Mouse (Mus musculus) adrenal gland, adult 18-20 months (tissue): ENCODE results near the gene Magi3. TPM values are rescaled to one million over a fixed set of nuclear protein-coding genes. Genes with fewer than 3 reads are reported as not detected.

ENCODE experiments used
- DNase-seq, 2 experiments: peaks; one replicate each; pipeline ENCODE4 v3.0.0; 2021 to 2022; ENCODE audit warnings: low spot score in 2 of 2
- total RNA-seq, 2 experiments: library from RNA; stranded (reverse); gene quantifications; 1 replicate in 1 of 2; 2 replicates in 1 of 2; pipeline ENCODE4 v1.2.3; 2021

The Magi3 gene
- total RNA-seq, 2 experiments from 2014 or later: 18.4 to 18.8 TPM

DNA sequence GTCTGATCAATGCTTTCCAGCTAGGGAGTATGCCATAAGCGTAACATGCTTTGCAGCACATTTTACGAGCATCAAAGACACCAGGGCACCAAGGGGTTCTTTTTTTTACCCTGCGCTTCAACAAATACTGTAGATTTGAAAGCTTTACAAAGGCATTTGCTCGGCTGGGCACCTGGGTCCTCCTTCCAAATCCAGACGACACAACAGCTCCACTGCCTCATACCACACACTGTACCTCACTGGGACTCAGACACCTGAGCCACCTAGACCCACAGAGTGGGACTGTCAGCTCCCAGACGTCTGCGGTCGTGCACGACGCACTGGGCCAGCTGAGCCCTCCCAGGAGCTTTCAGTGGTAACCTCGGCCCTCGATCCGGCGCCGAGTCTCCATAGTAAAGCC lies 1.2 kb downstream of the Magi3 start:
- DNase-seq: peak; percentile 26 to 29

GRCm38 (mm10) chr3:104189823-104190222 lies 30.4 kb downstream of the Magi3 start:
- no peak for DNase-seq

GRCm38 (mm10) chr3:104189234-104189633 lies 30.9 kb downstream of the Magi3 start:
- no peak for DNase-seq

DNA sequence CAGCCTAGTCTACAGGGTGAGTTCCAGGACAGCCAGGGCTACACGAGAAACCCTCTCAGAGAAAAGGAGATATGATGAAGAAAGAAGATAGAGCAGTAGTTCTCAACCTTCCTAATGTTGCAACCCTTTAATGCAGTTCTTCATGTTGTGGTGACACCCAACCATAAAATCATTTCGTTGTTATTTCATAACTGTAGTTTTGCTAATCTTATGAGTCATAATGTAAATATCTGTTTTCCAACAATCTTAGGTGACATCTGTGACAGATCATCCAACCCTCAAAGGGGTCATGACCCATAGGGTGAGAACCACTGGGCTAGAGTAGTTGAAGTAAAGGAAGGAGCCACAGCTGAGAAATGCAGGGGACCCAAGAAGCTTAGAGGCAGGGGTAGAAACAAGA lies 35.9 kb downstream of the Magi3 start:
- no peak for DNase-seq

DNA sequence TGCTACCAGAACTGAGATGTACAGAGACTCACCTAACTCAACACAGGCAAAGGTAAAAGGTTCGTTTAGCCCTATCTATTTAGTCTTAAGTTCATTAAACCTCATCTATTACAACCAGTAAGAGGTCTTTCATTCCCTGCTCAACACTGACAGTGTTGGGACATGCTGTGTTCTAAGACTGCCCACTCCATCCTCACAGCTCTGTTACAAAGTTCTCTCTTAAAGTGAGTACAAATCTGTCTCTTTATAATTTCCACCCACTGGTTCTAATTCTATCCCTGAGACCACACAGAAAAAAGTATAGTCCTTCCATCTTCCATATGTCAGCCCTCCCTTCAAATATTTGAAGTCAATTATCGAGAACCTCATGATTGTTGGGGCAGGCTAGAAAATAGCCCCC lies 36.5 kb downstream of the Magi3 start:
- DNase-seq: no peak

GRCm38 (mm10) chr3:104182711-104183110 lies 37.5 kb downstream of the Magi3 start:
- no peak for DNase-seq

GRCm38 (mm10) chr3:104161347-104161746 lies 58.8 kb downstream of the Magi3 start:
- no peak for DNase-seq

GRCm38 (mm10) chr3:104160603-104161002 lies 59.6 kb downstream of the Magi3 start:
- DNase-seq: no peak

- no peak for DNase-seq
Observed at GRCm38 (mm10) chr3:104150146-104150545, 70.0 kb downstream of the Magi3 start.

GRCm38 (mm10) chr3:104142376-104142775 lies 77.8 kb downstream of the Magi3 start:
- no peak for DNase-seq

DNA sequence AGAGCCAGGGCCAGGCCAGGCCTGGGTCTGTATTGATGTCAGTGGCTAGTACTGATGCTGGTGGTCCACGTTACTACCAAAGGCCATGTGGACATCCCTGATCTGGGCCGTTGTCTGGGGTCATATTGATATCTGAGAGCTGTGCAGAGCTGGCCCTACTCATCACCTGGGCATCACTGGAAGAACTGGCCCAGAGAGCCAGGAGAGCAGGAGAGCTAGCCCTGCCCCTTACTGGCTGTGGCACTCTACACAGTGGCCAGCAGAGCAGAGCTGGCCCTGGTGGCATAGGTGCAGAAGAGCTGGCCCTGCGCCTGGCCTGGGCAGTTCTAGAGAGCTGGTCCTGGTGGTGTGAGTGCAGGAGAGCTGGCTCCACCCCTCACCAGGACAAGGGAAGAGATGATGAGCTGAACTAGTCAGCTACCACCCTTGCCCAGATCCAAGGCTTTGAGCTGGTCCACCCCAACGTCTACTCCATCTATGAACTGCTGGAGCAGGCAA lies 81.2 kb downstream of the Magi3 start:
- DNase-seq: no peak

DNA sequence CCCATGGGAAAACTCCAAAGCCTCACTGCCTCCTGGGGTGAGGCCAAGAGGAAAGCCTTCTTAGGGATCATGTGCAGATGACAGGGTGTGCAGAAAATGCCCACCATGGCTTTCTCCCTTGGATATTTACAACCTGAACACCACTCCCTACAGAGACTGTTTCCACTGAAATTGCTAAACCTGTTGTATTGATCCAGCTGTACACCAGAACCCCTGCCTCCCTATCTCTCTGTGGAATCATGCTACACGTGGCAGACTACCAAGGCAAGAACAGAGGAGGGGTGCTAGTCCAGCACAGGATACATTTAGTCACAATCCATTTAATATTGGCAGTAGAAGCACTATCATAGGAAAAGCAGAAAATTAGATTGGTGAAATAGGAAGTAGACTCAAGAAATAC lies 94.5 kb downstream of the Magi3 start:
- DNase-seq: no peak

DNA sequence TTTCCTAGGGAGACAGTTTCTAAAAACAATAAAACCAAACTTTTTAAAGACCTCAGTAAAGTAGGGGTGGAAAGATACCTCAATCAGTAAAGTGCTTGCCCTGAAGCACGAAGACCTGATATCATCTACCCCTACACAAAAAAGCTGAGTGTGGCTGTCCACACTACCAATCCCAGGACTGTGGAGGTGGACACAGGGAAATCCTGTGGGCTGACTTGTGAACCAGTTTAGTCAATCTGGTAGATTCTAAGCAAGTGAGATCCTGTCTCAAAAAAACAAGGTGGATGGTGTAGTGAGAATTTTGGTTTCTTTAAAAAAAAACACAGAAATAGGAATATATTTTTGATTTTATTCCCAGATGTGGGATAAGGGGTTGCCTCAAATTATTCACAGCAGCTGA lies 96.3 kb downstream of the Magi3 start:
- no peak for DNase-seq

DNA sequence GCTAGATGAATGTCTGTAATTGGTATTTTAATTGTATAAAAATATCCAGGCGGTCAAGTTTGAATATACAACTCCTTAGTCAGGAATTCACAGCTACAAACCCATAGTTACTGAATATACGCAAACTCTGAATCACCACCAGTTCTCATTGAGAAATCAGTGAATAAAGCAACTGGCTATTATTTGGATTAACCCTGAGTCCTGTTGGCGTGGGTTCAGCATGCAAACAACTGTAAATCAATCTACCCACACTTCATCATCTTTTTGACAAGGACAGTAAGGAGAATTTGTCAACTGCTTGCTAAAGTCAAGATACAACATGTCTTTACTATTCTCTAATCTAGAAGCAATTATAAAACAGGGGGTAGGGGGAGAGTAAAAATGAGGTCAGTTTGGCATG lies 110.7 kb downstream of the Magi3 start:
- no peak for DNase-seq

GRCm38 (mm10) chr3:104104942-104105341 lies 115.2 kb downstream of the Magi3 start:
- DNase-seq: peak; percentile 32 to 45

- DNase-seq: no peak
Observed at GRCm38 (mm10) chr3:104101721-104102120, 118.5 kb downstream of the Magi3 start.

- DNase-seq: no peak
Observed at GRCm38 (mm10) chr3:104101249-104101648, 118.9 kb downstream of the Magi3 start.

- no peak for DNase-seq
Observed at GRCm38 (mm10) chr3:104095936-104096335, 124.2 kb downstream of the Magi3 start.

- no peak for DNase-seq
Observed at GRCm38 (mm10) chr3:104094646-104095045, 125.5 kb downstream of the Magi3 start.

GRCm38 (mm10) chr3:104092759-104093158 lies 127.4 kb downstream of the Magi3 start:
- no peak for DNase-seq

GRCm38 (mm10) chr3:104082031-104082430 lies 138.1 kb downstream of the Magi3 start:
- no peak for DNase-seq

GRCm38 (mm10) chr3:104078725-104079124 lies 141.4 kb downstream of the Magi3 start:
- no peak for DNase-seq

GRCm38 (mm10) chr3:104069395-104069794 lies 150.8 kb downstream of the Magi3 start:
- no peak for DNase-seq
